Mouse (Mus musculus): ENCODE results near the gene Aff1. TPM values are rescaled to one million over a fixed set of nuclear protein-coding genes. Genes with fewer than 3 reads are reported as not detected.
A peak's percentile ranks its signal among the peaks of the same experiment; 100 is the strongest.

Aff1 gene
- polyA plus RNA-seq, 1 experiment from 2014 or later: 8.2 TPM

GRCm38 (mm10) chr5:103830886-103831285 lies 138.7 kb downstream of the Aff1 start:
- ATAC-seq (ENCODE audit: low read depth): no peak
- Histone ChIP-seq H3K4me3 (ENCODE audit: low read depth, low read length) (no peak overlapping the region), H3K9me3 (ENCODE audit: control insufficient read depth, low read length) (no peaks in the 10 kb centered on the region), H3K4me1 (ENCODE audit: control insufficient read depth, insufficient read depth, low read length) (no peaks in the 10 kb centered on the region), H3K27ac (replicated peaks; ENCODE audit: low read depth, low read length) (no peak overlapping the region), H3K36me3 (ENCODE audit: control insufficient read depth, insufficient read depth, low read length) (peaks cover 16% of the 10 kb centered on the region; the same call in 1 of the 2 replicates), H3K27me3 (replicated peaks; ENCODE audit: control insufficient read depth, insufficient read depth, low read length) (no peaks in the 10 kb centered on the region), H3K4me2 (ENCODE audit: low read depth, low read length) (no peak overlapping the region), H3K9ac (ENCODE audit: low read depth, low read length) (no peak overlapping the region)
- WGBS: 94% methylated on average over 1 of the region's 1 CpGs
- no peak for DNase-seq (ENCODE audit: low spot score)

GRCm38 (mm10) chr5:103835471-103836147 lies 143.4 kb downstream of the Aff1 start:
- Histone ChIP-seq H3K4me1 (ENCODE audit: control insufficient read depth, insufficient read depth, low read length) (peaks cover 3% of the 10 kb centered on the region), H3K4me3 (ENCODE audit: low read depth, low read length) (no peak overlapping the region), H3K27me3 (replicated peaks; ENCODE audit: control insufficient read depth, insufficient read depth, low read length) (no peaks in the 10 kb centered on the region), H3K27ac (replicated peaks; ENCODE audit: low read depth, low read length) (no peak overlapping the region), H3K4me2 (ENCODE audit: low read depth, low read length) (no peak overlapping the region), H3K9ac (ENCODE audit: low read depth, low read length) (no peak overlapping the region), H3K9me3 (ENCODE audit: control insufficient read depth, low read length) (no peaks in the 10 kb centered on the region), H3K36me3 (ENCODE audit: control insufficient read depth, insufficient read depth, low read length) (peaks cover 14% of the 10 kb centered on the region; the same call in 1 of the 2 replicates)
- 63% methylated on average over 14 of the region's 15 CpGs for WGBS
- ATAC-seq (ENCODE audit: low read depth) (no peak; the same call in 1 of the 2 replicates), DNase-seq (ENCODE audit: low spot score) (no peak)

GRCm38 (mm10) chr5:103836148-103836784 lies 144.1 kb downstream of the Aff1 start:
- ATAC-seq (ENCODE audit: low read depth) (peak; percentile 21; the same call in 1 of the 2 replicates), DNase-seq (ENCODE audit: low spot score) (no peak)
- peaks cover 3% of the 10 kb centered on the region for H3K4me1 ChIP-seq (ENCODE audit: control insufficient read depth, insufficient read depth, low read length)
- H3K4me3 ChIP-seq (ENCODE audit: low read depth, low read length): no peak overlapping the region
- no peak overlapping the region for H3K4me2 ChIP-seq (ENCODE audit: low read depth, low read length)
- peaks cover 14% of the 10 kb centered on the region; the same call in 1 of the 2 replicates for H3K36me3 ChIP-seq (ENCODE audit: control insufficient read depth, insufficient read depth, low read length)
- H3K9ac ChIP-seq (ENCODE audit: low read depth, low read length): no peak overlapping the region
- no peaks in the 10 kb centered on the region for H3K27me3 ChIP-seq (replicated peaks; ENCODE audit: control insufficient read depth, insufficient read depth, low read length)
- H3K27ac ChIP-seq (replicated peaks; ENCODE audit: low read depth, low read length): no peak overlapping the region
- WGBS: 63% methylated on average over 10 of the region's 11 CpGs
- H3K9me3 ChIP-seq (ENCODE audit: control insufficient read depth, low read length): no peaks in the 10 kb centered on the region

- no peak overlapping the region for H3K27ac ChIP-seq (replicated peaks; ENCODE audit: low read depth, low read length)
- no peak overlapping the region for H3K9ac ChIP-seq (ENCODE audit: low read depth, low read length)
- no peak; the same call in 1 of the 2 replicates for ATAC-seq (ENCODE audit: low read depth)
- H3K4me2 ChIP-seq (ENCODE audit: low read depth, low read length): no peak overlapping the region
- H3K4me1 ChIP-seq (ENCODE audit: control insufficient read depth, insufficient read depth, low read length): peaks cover 3% of the 10 kb centered on the region
- no peak overlapping the region for H3K4me3 ChIP-seq (ENCODE audit: low read depth, low read length)
- no peak for DNase-seq (ENCODE audit: low spot score)
- no peaks in the 10 kb centered on the region for H3K27me3 ChIP-seq (replicated peaks; ENCODE audit: control insufficient read depth, insufficient read depth, low read length)
- H3K9me3 ChIP-seq (ENCODE audit: control insufficient read depth, low read length): no peaks in the 10 kb centered on the region
- 88% methylated on average over 15 of the region's 15 CpGs for WGBS
- H3K36me3 ChIP-seq (ENCODE audit: control insufficient read depth, insufficient read depth, low read length): peaks cover 22% of the 10 kb centered on the region; the same call in 1 of the 2 replicates
Observed at GRCm38 (mm10) chr5:103838550-103839264, 146.5 kb downstream of the Aff1 start.

- ATAC-seq (ENCODE audit: low read depth): no peak
- Histone ChIP-seq H3K9ac (ENCODE audit: low read depth, low read length) (no peak overlapping the region), H3K4me1 (ENCODE audit: control insufficient read depth, insufficient read depth, low read length) (peaks cover 3% of the 10 kb centered on the region), H3K36me3 (ENCODE audit: control insufficient read depth, insufficient read depth, low read length) (peaks cover 16% of the 10 kb centered on the region; the same call in 1 of the 2 replicates), H3K4me3 (ENCODE audit: low read depth, low read length) (no peak overlapping the region), H3K4me2 (ENCODE audit: low read depth, low read length) (no peak overlapping the region), H3K27me3 (replicated peaks; ENCODE audit: control insufficient read depth, insufficient read depth, low read length) (0 out of 2 replicates have a peak, but pooled peaks cover 2% of the 10 kb centered on the region), H3K27ac (replicated peaks; ENCODE audit: low read depth, low read length) (no peak overlapping the region), H3K9me3 (ENCODE audit: control insufficient read depth, low read length) (no peaks in the 10 kb centered on the region)
- no peak for DNase-seq (ENCODE audit: low spot score)
- 80% methylated on average over 3 of the region's 3 CpGs for WGBS
Observed at GRCm38 (mm10) chr5:103839265-103839626, 147.1 kb downstream of the Aff1 start.

- DNase-seq (ENCODE audit: low spot score): no peak
- Histone ChIP-seq H3K9ac (ENCODE audit: low read depth, low read length) (no peak overlapping the region), H3K4me2 (ENCODE audit: low read depth, low read length) (no peak overlapping the region), H3K36me3 (ENCODE audit: control insufficient read depth, insufficient read depth, low read length) (peaks cover 13% of the 10 kb centered on the region; the same call in 1 of the 2 replicates), H3K27ac (replicated peaks; ENCODE audit: low read depth, low read length) (no peak overlapping the region), H3K4me1 (ENCODE audit: control insufficient read depth, insufficient read depth, low read length) (peaks cover 8% of the 10 kb centered on the region; the same call in 1 of the 2 replicates), H3K9me3 (ENCODE audit: control insufficient read depth, low read length) (no peaks in the 10 kb centered on the region), H3K27me3 (replicated peaks; ENCODE audit: control insufficient read depth, insufficient read depth, low read length) (0 out of 2 replicates have a peak, but pooled peaks cover 4% of the 10 kb centered on the region), H3K4me3 (ENCODE audit: low read depth, low read length) (no peak overlapping the region)
- ATAC-seq (ENCODE audit: low read depth): no peak
- WGBS: 59% methylated on average over 1 of the region's 1 CpGs
Observed at GRCm38 (mm10) chr5:103843938-103844337, 151.8 kb downstream of the Aff1 start.

GRCm38 (mm10) chr5:103845418-103846153 lies 153.4 kb downstream of the Aff1 start:
- 29% methylated on average over 19 of the region's 19 CpGs for WGBS
- no peak overlapping the region for H3K27ac ChIP-seq (replicated peaks; ENCODE audit: low read depth, low read length)
- peak; percentile 87 for DNase-seq (ENCODE audit: low spot score)

GRCm38 (mm10) chr5:103846154-103846551 lies 154.0 kb downstream of the Aff1 start:
- DNase-seq (ENCODE audit: low spot score) (peak; percentile 37), ATAC-seq (ENCODE audit: low read depth) (peak; percentile 17; the same call in 1 of the 2 replicates)
- Histone ChIP-seq H3K27me3 (replicated peaks; ENCODE audit: control insufficient read depth, insufficient read depth, low read length) (0 out of 2 replicates have a peak, but pooled peaks cover 4% of the 10 kb centered on the region), H3K9me3 (ENCODE audit: control insufficient read depth, low read length) (no peaks in the 10 kb centered on the region), H3K4me3 (ENCODE audit: low read depth, low read length) (no peak overlapping the region), H3K9ac (ENCODE audit: low read depth, low read length) (no peak overlapping the region), H3K4me2 (ENCODE audit: low read depth, low read length) (no peak overlapping the region), H3K4me1 (ENCODE audit: control insufficient read depth, insufficient read depth, low read length) (peaks cover 8% of the 10 kb centered on the region; the same call in 1 of the 2 replicates), H3K36me3 (ENCODE audit: control insufficient read depth, insufficient read depth, low read length) (peaks cover 29% of the 10 kb centered on the region), H3K27ac (replicated peaks; ENCODE audit: low read depth, low read length) (no peak overlapping the region)
- WGBS: 73% methylated on average over 10 of the region's 10 CpGs

More at GRCm38 (mm10) chr5:103845418-103846153, 153.4 kb downstream of the Aff1 start:
- H3K9me3 ChIP-seq (ENCODE audit: control insufficient read depth, low read length): no peaks in the 10 kb centered on the region
- no peak overlapping the region for H3K4me3 ChIP-seq (ENCODE audit: low read depth, low read length)
- H3K4me2 ChIP-seq (ENCODE audit: low read depth, low read length): no peak overlapping the region
- 0 out of 2 replicates have a peak, but pooled peaks cover 4% of the 10 kb centered on the region for H3K27me3 ChIP-seq (replicated peaks; ENCODE audit: control insufficient read depth, insufficient read depth, low read length)
- H3K36me3 ChIP-seq (ENCODE audit: control insufficient read depth, insufficient read depth, low read length): peaks cover 24% of the 10 kb centered on the region
- H3K4me1 ChIP-seq (ENCODE audit: control insufficient read depth, insufficient read depth, low read length): peaks cover 8% of the 10 kb centered on the region; the same call in 1 of the 2 replicates
- peak; percentile 77 for ATAC-seq (ENCODE audit: low read depth)
- H3K9ac ChIP-seq (ENCODE audit: low read depth, low read length): no peak overlapping the region

All from embryonic facial prominence, embryonic 14.5 days (tissue).